Mouse (Mus musculus): Measurements from ENCODE around the gene Mycn.

Gene Mycn

GRCm38 (mm10) chr12:12941661-12942363 lies at the start of gene Mycn:
Gene Mycn, minus strand, starts transcription at chr12:12941914.
- peak; percentile 40 for DNase-seq (ENCODE audit: low spot score)

- DNase-seq (ENCODE audit: low spot score) = no peak
Measured at GRCm38 (mm10) chr12:12987376-12987775, 45.7 kb upstream of the Mycn start.

GRCm38 (mm10) chr12:12986612-12987206 lies 45.0 kb upstream of the Mycn start:
- no peak for DNase-seq (ENCODE audit: low spot score)

GRCm38 (mm10) chr12:12983032-12983431 lies 41.3 kb upstream of the Mycn start:
- DNase-seq (ENCODE audit: low spot score) = no peak

- no peak for DNase-seq (ENCODE audit: low spot score)
Measured at GRCm38 (mm10) chr12:12975397-12975796, 33.7 kb upstream of the Mycn start.

- no peak for DNase-seq (ENCODE audit: low spot score)
Measured at GRCm38 (mm10) chr12:12972756-12973435, 31.2 kb upstream of the Mycn start.

- no peak for DNase-seq (ENCODE audit: low spot score)
Measured at GRCm38 (mm10) chr12:12967946-12968345, 26.2 kb upstream of the Mycn start.

- DNase-seq (ENCODE audit: low spot score) = no peak
Measured at GRCm38 (mm10) chr12:12964856-12965255, 23.1 kb upstream of the Mycn start.

GRCm38 (mm10) chr12:12947606-12948005 lies 5.9 kb upstream of the Mycn start:
- no peak for DNase-seq (ENCODE audit: low spot score)

GRCm38 (mm10) chr12:12943288-12943687 lies 1.6 kb upstream of the Mycn start:
- DNase-seq (ENCODE audit: low spot score) = no peak

- DNase-seq (ENCODE audit: low spot score) = peak; percentile 53
Measured at GRCm38 (mm10) chr12:12942364-12943050, 793 bp upstream of the Mycn start.

GRCm38 (mm10) chr12:12941129-12941504 lies 597 bp downstream of the Mycn start:
- no peak for DNase-seq (ENCODE audit: low spot score)

GRCm38 (mm10) chr12:12940466-12941128 lies 1.1 kb downstream of the Mycn start:
- no peak for DNase-seq (ENCODE audit: low spot score)

GRCm38 (mm10) chr12:12939581-12940465 lies 1.9 kb downstream of the Mycn start:
- no peak for DNase-seq (ENCODE audit: low spot score)

GRCm38 (mm10) chr12:12938850-12939249 lies 2.9 kb downstream of the Mycn start:
- DNase-seq (ENCODE audit: low spot score) = no peak

GRCm38 (mm10) chr12:12938361-12938760 lies 3.4 kb downstream of the Mycn start:
- no peak for DNase-seq (ENCODE audit: low spot score)

- no peak for DNase-seq (ENCODE audit: low spot score)
Measured at GRCm38 (mm10) chr12:12937746-12938145, 4.0 kb downstream of the Mycn start.

- DNase-seq (ENCODE audit: low spot score) = no peak
Measured at GRCm38 (mm10) chr12:12937088-12937487, 4.6 kb downstream of the Mycn start.

- no peak for DNase-seq (ENCODE audit: low spot score)
Measured at GRCm38 (mm10) chr12:12932238-12932637, 9.5 kb downstream of the Mycn start.

- no peak for DNase-seq (ENCODE audit: low spot score)
Measured at GRCm38 (mm10) chr12:12928239-12928638, 13.5 kb downstream of the Mycn start.

- no peak for DNase-seq (ENCODE audit: low spot score)
Measured at GRCm38 (mm10) chr12:12926975-12927527, 14.7 kb downstream of the Mycn start.
